Mouse (Mus musculus) embryonic facial prominence, embryonic 11.5 days (tissue): ENCODE measurements around the gene Gpr183. TPM values are rescaled to one million over a fixed set of nuclear protein-coding genes. Genes with fewer than 3 reads are reported as not detected.

ENCODE experiments used
- ATAC-seq: fragments of 200-750 bp; cut with Nextera tagmentation; replicated peaks from 2 replicates; pipeline ENCODE4 v1.8.0; 2017; ENCODE audit warnings: low read depth; ENCODE audit not compliant: insufficient number of reproducible peaks, low FRiP score, low TSS enrichment
- DNase-seq: peaks from one replicate; pipeline ENCODE4 v3.0.0-alpha.2; 2015; ENCODE audit warnings: low spot score
- H3K27ac ChIP-seq: fragments of 300-500 bp; sonication (generic); replicated peaks from 2 replicates; pipeline ENCODE4 v1.5.1; 2014; ENCODE audit warnings: mild to moderate bottlenecking, low read depth, low read length, control low read depth
- H3K27me3 ChIP-seq: fragments of 300-500 bp; sonication (generic); 2 replicates; pipeline ENCODE4 v1.6.1; 2014; ENCODE audit warnings: mild to moderate bottlenecking, low read length, moderate library complexity, mixed read lengths; ENCODE audit not compliant: control insufficient read depth, insufficient read depth
- H3K36me3 ChIP-seq: fragments of 300-500 bp; sonication (generic); replicated peaks from 2 replicates; pipeline ENCODE4 v1.6.1; 2014; ENCODE audit warnings: low read depth, mild to moderate bottlenecking, low read length, moderate library complexity, mixed read lengths; ENCODE audit not compliant: control insufficient read depth, insufficient read depth
- H3K4me1 ChIP-seq: fragments of 300-500 bp; sonication (generic); 2 replicates; pipeline ENCODE4 v1.6.1; 2014; ENCODE audit warnings: low read length, mixed read lengths; ENCODE audit not compliant: control insufficient read depth, insufficient read depth
- H3K4me2 ChIP-seq: fragments of 300-500 bp; sonication (generic); 2 replicates; pipeline ENCODE4 v1.6.1; 2014; ENCODE audit warnings: low read depth, mild to moderate bottlenecking, control low read depth, low read length, moderate library complexity
- H3K4me3 ChIP-seq: fragments of 300-500 bp; sonication (generic); 2 replicates; pipeline ENCODE4 v1.5.1; 2014; ENCODE audit warnings: low read depth, low read length, control low read depth
- H3K9ac ChIP-seq: fragments of 300-500 bp; sonication (generic); replicated peaks from 2 replicates; pipeline ENCODE4 v1.6.1; 2014; ENCODE audit warnings: mild to moderate bottlenecking, control low read depth, low read length
- H3K9me3 ChIP-seq: fragments of 300-500 bp; sonication (generic); replicated peaks from 2 replicates; pipeline ENCODE4 v1.6.1; 2016; ENCODE audit warnings: mild to moderate bottlenecking, low read length, inconsistent platforms, mixed read lengths; ENCODE audit not compliant: control insufficient read depth
- WGBS: fragments of 180-500 bp; shearing (Covaris S2); extraction: QIAGEN DNeasy Blood & Tissue Kit; methylation state at CpG from one replicate; pipeline ENCODE4 v1.1.7; 2014; 5-methylcytosine and 5-hydroxymethylcytosine counted together
- polyA plus RNA-seq: library from polyadenylated mRNA; unstranded; fragments of >200 nt; fragmentation: Nextera tagmentation; extraction: Ambion mirVana; gene quantifications from 2 replicates; pipeline ENCODE4 v1.2.1, GENCODE M21; 2014

The Gpr183 gene
- polyA plus RNA-seq, 1 experiment from 2014 or later, result 4.3 TPM

- Histone ChIP-seq H3K36me3 (no peaks in the 10 kb centered on the region), H3K27me3 (no peaks in the 10 kb centered on the region), H3K9me3 (no peaks in the 10 kb centered on the region), H3K4me3 (no peak overlapping the region), H3K4me1 (no peaks in the 10 kb centered on the region), H3K9ac (no peak overlapping the region), H3K27ac (no peak overlapping the region), H3K4me2 (no peak overlapping the region)
- WGBS, result 92% methylated on average over 4 of the region's 4 CpGs
- ATAC-seq (no peak), DNase-seq (no peak)
Measured at GRCm38 (mm10) chr14:121993616-121994015, 28.6 kb upstream of the Gpr183 start.

DNA sequence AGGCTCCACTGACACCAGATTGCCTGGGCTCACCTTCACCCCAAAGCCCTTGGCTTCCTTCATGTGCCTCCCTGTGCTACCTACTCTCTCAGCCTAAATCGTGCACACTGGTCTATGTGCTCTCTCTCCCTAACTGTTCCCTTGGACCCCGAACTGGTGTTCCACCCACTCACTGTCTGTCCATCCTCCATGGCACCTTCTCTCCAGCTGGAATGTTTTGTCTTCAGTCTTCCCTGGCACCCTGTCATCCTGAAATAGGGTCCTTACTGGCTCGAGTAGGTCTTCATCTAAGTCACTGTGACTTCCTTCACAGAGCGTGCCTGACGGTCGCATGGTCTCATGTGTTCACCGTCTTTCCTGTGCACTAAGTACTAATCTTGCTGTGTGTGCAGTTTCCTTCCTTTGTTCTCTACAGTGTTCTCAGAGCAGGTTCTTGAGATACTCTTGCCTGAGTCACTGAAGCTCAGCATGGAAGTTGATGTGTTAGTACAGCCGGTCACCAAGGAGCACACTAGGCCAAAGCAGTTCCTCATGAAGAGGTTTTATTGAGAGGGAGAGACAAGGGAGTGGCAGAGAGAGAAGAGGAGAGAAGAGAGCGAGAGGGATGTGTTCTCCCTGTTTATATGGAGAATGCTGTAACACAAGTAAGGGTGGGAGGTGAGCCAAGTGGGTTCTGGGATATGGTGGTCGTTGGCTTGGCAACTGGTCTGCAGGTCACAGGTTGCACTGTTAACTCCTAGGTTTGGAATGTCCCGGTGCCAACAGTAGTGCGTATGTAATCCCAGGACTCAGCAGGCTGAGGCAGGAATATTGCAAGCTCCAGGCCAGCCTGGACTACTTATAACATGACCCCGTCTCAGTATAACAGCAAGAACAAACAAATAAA, 27.6 kb upstream of the Gpr183 start:
- Histone ChIP-seq H3K27ac (no peak overlapping the region), H3K4me3 (no peak overlapping the region), H3K9me3 (no peaks in the 10 kb centered on the region), H3K27me3 (no peaks in the 10 kb centered on the region), H3K4me2 (no peak overlapping the region), H3K4me1 (no peaks in the 10 kb centered on the region), H3K9ac (no peak overlapping the region), H3K36me3 (no peaks in the 10 kb centered on the region)
- DNase-seq, result no peak
- no peak for ATAC-seq
- 90% methylated on average over 13 of the region's 13 CpGs for WGBS

- Histone ChIP-seq H3K27me3 (no peaks in the 10 kb centered on the region), H3K27ac (no peak overlapping the region), H3K9me3 (no peaks in the 10 kb centered on the region), H3K4me3 (no peak overlapping the region), H3K4me1 (no peaks in the 10 kb centered on the region), H3K4me2 (no peak overlapping the region), H3K9ac (no peak overlapping the region), H3K36me3 (no peaks in the 10 kb centered on the region)
- ATAC-seq, result no peak
- DNase-seq, result no peak
Measured at GRCm38 (mm10) chr14:121991921-121992320, 26.9 kb upstream of the Gpr183 start.

DNA sequence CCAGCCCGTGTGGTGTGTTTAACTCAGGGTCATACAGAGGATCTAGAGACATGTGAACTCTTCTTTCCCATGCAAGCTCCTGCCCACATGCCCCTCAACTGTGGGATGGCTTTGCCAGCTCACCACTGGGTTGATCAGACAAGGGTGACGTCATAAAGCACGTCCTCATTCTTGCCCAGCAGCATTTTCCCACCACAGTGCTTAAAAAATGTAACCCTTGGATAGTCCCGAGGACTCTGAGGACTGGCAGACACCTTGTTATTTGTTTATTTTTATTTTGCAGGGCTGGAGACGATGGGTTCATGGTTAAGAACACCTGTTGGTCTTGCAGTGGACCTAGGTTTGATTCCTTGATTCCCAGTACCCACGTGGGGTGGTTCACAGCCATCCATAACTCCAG, 25.9 kb upstream of the Gpr183 start:
- no peaks in the 10 kb centered on the region for H3K36me3 ChIP-seq
- no peak for DNase-seq
- no peak for ATAC-seq
- H3K27me3 ChIP-seq, result no peaks in the 10 kb centered on the region
- no peak overlapping the region for H3K9ac ChIP-seq
- no peaks in the 10 kb centered on the region for H3K4me1 ChIP-seq
- WGBS, result 84% methylated on average over 6 of the region's 6 CpGs
- no peaks in the 10 kb centered on the region for H3K9me3 ChIP-seq
- no peak overlapping the region for H3K4me2 ChIP-seq
- H3K27ac ChIP-seq, result no peak overlapping the region
- no peak overlapping the region for H3K4me3 ChIP-seq

GRCm38 (mm10) chr14:121989869-121990268, 24.9 kb upstream of the Gpr183 start:
- Histone ChIP-seq H3K27me3 (no peaks in the 10 kb centered on the region), H3K4me3 (no peak overlapping the region), H3K9me3 (no peaks in the 10 kb centered on the region), H3K9ac (no peak overlapping the region), H3K36me3 (no peaks in the 10 kb centered on the region), H3K4me2 (no peak overlapping the region), H3K27ac (no peak overlapping the region), H3K4me1 (no peaks in the 10 kb centered on the region)
- DNase-seq (no peak), ATAC-seq (no peak)
- WGBS, result 95% methylated on average over 3 of the region's 3 CpGs

- H3K4me2 ChIP-seq, result no peak overlapping the region
Measured at GRCm38 (mm10) chr14:121989331-121989730, 24.3 kb upstream of the Gpr183 start.

DNA sequence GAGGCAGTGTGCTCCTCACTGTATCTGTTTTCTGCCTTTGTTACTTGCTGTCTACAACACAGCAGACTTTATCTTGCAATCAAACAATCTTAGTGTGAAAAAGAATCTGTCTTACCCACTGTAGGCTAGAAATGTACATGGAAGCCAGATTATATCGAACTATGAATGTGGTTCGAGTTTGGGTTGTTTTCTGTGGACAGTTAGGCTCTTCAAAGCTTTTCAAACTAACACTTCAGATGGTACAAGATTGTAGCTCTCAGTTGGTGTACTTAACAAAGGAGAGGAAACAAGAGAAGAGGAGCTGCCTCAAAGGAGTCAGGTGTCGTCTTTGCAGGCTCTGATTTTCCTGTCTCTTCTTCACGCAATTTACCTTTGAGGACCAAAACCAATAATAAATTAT, 22.7 kb upstream of the Gpr183 start:
- Histone ChIP-seq H3K4me3 (no peak overlapping the region), H3K27ac (no peak overlapping the region), H3K27me3 (no peaks in the 10 kb centered on the region), H3K4me2 (no peak overlapping the region), H3K9me3 (no peaks in the 10 kb centered on the region), H3K9ac (no peak overlapping the region), H3K4me1 (no peaks in the 10 kb centered on the region), H3K36me3 (no peaks in the 10 kb centered on the region)
- ATAC-seq (no peak), DNase-seq (no peak)
- 83% methylated on average over 4 of the region's 4 CpGs for WGBS

More at GRCm38 (mm10) chr14:121989331-121989730, 24.3 kb upstream of the Gpr183 start:
- WGBS, result 97% methylated on average over 3 of the region's 3 CpGs
- Histone ChIP-seq H3K4me1 (no peaks in the 10 kb centered on the region), H3K36me3 (no peaks in the 10 kb centered on the region), H3K27ac (no peak overlapping the region), H3K4me3 (no peak overlapping the region), H3K9me3 (no peaks in the 10 kb centered on the region), H3K9ac (no peak overlapping the region), H3K27me3 (no peaks in the 10 kb centered on the region)
- no peak for ATAC-seq
- DNase-seq, result no peak

- ATAC-seq, result no peak
- 74% methylated on average over 1 of the region's 1 CpGs for WGBS
Measured at GRCm38 (mm10) chr14:121987287-121987686, 22.3 kb upstream of the Gpr183 start.

More at GRCm38 (mm10) chr14:121987287-121987686, 22.3 kb upstream of the Gpr183 start:
- no peaks in the 10 kb centered on the region for H3K4me1 ChIP-seq
- H3K36me3 ChIP-seq, result no peaks in the 10 kb centered on the region
- H3K9me3 ChIP-seq, result no peaks in the 10 kb centered on the region
- no peak overlapping the region for H3K4me3 ChIP-seq
- no peak for DNase-seq
- no peak overlapping the region for H3K4me2 ChIP-seq
- no peak overlapping the region for H3K27ac ChIP-seq
- no peaks in the 10 kb centered on the region for H3K27me3 ChIP-seq
- H3K9ac ChIP-seq, result no peak overlapping the region
